Mouse (Mus musculus): ENCODE measurements around the gene Josd1.
A peak's percentile ranks its signal among the peaks of the same experiment; 100 is the strongest.

Josd1 gene

DNA sequence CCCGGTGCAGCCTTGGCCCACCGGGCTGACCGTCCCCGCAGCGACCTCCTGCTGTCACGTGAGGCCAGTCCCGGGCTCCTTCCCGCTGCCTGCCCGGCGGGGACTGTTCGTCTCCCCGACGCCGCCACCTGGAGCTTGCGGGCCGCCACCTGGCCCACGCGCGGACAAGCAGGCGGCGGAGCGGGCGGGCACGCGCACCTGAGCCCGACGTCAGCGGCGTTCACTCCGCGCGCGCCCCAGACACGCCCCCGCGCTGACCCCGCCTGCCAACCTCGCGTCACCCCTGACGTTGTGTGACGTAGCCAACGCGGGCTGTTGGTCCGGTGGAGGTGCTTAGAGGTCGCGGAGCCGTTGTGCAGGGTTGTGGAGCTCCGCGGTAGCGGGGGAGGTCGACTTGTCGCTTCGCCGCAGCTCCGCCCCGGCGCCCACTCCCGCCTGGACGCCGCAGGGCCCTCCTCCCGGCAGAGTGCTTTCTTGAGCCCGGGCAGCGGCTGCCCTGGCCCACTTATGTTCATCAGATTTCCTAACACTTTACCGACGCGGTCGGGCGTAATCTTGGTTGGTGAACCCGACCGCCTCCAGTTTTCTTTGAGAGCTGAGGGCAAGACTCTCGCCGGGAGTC is at the start of gene Josd1:
Josd1 (minus strand) TSS at position 274 of the 622 bp plus-strand sequence.
- peak; percentile 95 to 98 for DNase-seq

DNA sequence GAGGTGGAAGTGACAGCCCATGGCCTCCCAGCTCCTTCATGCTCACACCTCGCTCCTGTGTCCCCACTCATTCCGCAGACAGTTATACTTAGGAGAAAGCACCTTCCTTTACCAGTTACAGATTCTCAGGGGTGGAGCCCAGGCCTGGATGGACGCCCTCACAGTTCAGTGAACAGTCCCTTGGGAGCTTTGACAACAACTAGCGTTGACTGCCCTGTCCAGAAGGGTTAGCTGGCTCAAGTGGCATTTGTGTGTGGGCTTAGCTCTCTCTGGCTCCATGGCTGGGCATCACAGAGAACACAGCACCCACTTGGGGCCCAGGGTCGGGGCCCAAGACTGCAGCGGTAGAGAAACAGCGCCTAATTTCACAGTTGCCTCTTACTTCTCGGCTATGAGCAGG is 46.6 kb upstream of the Josd1 start:
- DNase-seq: no peak

DNA sequence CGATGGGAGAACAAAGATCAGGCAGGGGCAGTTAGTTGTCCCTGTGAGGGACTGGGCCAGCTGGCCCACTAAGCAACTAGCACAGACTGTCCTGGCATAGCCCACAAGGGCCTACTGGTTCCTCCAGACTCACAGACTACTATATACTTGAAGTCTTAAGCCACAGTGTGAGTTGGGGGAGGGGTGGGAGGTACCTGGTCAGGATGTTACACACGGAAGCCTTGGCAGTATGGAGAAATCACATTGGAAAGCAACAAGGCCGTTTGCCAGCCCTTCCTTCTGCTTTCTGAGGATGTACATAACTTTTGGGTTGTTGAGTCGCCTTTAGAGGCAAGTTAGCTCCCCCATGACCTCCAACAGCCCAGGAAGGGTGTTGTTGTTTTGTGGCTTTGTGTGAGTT is 45.9 kb upstream of the Josd1 start:
- DNase-seq: no peak

DNA sequence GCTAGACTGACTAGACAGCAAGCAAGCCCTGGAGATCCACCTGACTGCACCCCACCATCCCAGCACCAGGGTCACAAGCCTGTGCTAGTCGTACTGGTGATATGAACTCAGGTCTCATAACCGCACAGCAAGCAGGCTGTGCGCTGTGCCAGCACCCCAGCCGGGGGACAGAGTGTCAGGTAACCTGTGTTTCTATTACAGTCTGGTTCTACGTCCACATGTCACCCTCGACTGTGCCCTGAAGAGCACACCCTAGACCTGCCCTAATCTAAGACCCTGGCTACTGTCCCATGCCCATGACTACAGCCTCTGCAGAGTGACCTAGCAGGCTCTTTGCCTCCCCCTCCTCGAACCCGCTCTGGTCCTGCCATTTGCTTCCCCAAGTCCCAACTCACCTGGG is 45.5 kb upstream of the Josd1 start:
- no peak for DNase-seq

DNA sequence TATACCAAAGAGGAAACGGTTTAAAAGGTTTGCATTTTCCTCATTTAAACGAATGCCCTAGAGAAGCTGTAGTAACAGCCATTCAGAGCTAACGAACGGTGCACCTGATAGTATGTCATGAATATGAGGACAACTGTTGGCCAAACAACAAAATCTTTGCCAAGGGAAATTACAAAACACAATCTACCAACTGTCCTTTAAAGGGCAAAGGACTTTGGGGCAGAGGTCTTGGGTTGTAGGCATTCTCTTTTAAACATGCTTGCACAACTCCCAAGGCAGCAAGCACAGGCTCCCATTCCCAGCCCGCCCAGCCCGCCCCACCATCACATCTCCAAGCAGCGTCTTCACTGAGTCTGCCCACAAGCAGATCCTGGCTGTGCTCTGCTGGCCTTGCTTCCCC is 43.8 kb upstream of the Josd1 start:
- DNase-seq: no peak

DNA sequence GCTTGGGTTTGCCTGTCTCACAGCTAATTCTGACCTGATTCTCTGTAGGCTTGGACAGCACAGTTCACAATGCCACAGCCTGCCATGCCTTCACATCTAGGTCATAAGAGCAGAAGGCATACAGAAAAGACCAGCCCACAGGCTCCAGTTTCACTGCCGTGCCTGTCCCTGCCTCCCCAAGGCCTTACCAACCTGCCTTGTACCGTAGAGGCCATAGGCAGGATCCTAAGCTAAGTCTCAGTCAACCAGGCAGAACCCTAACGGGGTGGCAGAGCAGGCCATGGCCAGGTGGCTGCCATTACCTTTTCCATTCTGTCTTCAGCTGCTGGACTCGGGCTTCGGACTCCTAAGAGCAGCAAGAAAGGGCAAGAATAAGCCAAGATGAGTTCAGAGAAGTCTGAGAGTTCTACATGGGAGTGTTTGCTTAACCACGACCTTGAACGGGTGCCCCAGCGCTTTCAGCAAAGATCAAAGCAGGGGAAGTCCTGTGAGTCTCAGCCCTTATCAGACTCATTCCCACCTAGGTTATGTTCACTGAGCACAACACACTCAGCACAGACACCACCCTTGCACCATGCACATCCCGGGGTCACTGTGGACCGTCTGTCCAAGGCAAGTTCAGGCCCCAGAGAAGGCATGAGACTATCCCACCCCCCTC is 41.1 kb upstream of the Josd1 start:
- no peak for DNase-seq

DNA sequence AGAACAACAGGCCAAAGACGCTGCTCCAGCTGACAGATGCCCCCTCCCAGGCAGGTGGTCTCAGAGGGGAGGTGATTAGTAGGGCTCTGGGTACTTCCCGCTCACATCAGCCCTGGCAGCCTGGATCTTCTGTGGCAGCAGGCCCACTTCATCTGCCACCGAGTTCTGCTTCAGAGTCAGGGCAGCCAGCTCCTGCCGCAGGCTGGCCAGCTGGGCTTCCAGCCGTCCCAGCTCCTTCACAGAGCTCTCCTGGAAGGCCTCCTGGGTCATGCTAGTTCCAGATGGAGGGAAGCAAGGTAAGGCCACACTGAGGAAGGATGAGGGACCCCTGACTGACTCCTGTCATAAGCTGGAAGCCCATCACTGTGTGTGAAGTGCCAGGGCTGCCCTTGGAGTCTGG is 40.6 kb upstream of the Josd1 start:
- DNase-seq: no peak

DNA sequence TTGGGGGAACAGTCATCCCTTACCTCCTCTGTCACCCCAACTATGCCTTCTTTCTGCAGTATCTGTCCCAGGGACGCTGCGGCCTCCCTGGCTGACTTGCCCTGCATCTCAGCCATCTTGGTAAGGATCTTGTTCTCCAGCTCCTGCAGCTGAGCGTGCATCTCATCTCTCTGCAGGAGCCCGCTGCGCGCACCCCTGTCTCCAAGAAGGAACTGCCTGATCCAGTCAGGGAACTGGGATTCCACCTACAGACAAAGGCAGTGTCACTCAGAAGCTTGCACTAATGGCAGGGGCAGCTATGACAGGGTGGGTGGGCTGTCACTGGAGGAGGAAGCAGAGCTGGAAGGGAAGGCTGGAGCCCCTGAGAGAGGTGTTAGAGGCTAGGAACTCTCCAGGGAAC is 40.1 kb upstream of the Josd1 start:
- DNase-seq: no peak

DNA sequence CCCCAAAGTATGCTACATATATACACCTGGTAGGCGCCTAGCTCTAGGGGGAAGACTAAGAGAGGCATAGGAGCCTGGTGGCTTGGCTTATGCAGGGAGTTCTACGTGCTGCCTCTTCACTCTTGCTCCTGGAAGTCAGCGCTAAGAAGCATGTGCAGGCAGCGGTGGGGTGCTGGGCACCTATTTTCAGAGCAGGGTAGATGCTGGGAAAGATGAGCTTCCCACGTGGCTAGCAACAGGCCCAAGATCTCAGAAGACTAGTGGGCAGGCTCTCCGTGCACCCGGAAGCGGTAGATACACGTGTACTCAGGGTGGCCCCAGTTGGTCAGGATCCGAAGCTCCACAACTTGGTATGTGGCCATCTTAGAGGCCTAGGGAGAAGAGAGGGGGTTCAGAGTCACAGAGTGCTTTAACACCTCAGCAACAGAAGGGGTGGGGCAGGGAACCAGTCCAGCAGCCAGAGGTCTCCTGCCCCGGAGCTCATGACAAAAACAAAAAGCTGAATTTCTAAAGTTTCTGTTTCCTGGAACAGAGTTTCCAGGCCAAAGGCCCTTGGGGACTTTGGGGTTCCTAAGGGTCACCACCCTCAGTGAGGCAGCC is 37.6 kb upstream of the Josd1 start:
- no peak for DNase-seq

DNA sequence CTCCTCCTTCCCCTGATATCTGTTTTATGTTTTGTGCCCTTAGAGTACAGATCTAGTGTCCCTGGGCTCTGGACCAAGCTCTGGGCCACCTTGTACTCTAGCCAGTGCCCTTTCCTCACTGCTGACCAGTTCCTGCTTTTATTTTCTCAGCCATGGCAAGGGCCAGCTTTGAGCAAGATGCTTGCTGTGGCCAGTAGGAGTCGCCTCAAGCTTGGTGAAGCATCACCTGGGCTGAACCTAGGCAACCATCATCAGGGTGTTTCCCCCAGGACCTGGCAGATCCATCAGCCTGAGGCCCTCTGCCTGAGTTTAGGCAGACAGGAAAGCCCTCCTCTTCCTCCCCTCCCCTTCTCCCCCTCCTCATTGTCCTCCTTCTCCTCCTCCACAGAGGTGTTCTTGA is 35.7 kb upstream of the Josd1 start:
- DNase-seq: peak; percentile 26 to 49

DNA sequence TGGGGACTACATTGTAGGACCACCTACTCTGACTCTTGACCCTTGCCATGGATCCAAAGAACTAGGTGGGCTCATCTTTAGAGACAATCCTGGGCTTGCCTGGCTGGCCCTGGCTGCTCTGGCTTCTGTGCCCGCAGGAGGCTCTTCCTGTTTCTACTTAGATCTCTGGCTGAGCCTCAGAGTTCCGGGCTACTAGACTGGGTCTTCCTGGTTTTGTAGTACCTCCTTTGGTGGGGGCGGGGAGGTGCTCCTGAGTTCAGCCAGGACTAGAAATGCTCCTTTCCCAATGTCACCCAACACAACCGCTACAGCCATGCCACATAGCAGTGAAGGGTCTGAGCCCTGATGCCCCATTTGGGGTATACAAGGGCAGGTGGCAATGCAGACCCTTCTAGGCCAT is 33.1 kb upstream of the Josd1 start:
- no peak for DNase-seq

DNA sequence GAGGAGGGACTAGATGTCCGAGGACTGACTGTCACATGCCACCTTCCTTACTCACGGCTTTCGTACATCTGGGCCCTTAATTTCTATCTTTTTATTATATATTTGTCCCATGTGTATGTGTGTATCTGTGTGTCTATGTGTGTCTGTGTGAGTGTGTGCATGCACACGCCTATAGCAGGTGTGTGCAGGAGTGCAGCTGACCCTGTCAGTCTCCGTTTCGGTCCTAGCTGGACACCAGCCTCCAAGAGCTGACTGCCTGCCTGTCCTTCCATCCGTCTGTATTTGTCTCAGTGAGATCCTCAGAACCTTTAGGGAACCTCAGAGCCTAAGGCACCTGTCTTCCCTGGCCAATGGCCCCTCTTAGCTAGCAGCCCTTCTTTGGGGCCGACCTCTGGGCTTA is 32.5 kb upstream of the Josd1 start:
- DNase-seq: no peak

DNA sequence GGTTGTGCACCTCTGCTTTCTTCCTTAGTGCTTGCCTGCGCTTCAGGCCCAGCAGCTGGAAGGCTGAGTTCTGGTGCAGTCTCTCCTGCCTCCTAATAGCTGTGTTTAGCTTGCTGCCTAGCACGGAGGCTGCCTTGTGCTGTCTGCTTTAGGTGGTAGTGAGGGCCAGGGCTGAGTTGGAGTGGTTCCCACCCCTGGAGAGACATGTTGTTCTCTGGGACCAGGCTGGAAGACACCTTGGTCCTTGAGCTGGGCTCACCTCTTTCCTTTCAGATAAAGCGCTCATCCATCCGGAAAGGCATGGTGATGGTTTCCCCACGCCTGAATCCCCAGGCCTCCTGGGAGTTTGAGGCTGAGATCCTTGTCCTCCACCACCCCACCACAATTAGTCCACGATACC is 29.0 kb upstream of the Josd1 start:
- DNase-seq: no peak

DNA sequence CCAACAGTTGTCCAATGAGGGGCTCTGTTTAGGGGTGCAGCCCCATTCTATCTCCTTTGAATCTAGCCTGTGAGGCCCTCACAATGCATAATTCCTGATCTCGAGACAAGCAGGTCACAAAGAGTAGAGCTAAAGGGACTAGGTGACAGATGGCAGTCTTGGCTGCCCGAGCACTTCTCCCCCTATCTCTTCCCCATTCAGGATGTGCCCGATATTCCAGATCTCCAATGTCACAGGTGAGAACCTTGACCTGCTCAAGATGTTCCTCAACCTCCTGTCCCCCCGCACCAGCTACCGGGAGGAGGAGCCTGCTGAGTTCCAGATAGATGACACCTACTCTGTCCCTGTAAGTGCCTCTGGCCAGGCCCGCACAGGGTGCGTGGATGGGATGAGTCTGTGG is 27.9 kb upstream of the Josd1 start:
- DNase-seq: no peak

DNA sequence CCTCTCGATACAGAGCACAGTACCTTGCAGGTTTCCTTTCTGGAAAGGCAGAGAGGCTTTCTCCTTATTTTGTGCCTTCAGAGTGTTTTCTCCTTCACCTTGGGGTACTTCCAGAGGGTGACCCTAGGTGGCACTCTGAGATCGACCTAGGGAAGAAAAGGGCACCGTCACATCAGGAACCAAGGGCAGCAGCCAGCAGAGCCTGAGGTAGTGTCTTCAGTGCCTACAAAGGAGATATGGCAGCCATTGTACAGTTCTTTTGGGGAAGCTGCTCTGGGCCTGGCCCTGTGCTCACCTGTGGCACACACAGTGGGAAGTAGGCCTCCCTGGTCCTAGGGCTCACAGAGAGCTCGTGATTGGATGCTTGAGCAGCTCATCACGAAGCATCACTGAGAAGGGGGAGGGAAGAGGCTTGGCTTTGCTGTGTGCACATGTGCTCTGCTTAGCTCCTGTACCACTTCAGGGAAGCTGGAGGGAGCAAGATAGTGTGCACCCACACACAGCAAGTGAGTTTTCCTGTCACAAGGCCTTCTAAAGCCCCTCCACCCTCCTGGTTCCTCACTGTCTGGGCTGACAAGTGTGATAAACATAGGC is 20.6 kb upstream of the Josd1 start:
- DNase-seq: no peak

DNA sequence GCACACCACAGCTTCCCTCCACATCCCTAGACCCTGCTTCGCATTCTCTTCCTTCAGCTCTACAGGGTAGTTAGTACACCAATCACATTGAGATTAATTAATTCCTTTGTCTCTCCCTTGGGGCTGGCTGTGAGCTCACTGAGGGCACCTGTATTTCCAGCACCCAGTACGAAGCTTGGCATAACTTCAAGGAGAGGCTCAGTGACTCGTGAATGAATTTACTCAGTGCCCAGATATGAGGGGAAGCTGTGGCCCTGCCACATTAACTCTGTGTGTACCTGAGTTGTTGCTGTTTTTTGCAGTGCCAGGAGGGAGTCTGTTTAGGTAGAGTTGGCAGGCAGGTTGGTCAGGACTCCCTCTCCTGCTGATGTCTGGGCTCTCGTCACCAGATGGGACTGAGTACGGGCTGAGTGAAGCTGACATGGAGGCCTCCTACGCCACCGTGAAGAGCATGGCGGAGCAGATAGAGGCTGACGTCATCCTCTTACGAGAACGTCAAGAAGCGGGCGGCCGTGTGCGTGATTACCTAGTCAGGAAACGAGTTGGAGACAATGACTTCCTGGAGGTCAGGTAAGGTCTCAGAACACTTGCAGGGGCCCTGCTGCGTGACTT is 19.0 kb upstream of the Josd1 start:
- DNase-seq: no peak

DNA sequence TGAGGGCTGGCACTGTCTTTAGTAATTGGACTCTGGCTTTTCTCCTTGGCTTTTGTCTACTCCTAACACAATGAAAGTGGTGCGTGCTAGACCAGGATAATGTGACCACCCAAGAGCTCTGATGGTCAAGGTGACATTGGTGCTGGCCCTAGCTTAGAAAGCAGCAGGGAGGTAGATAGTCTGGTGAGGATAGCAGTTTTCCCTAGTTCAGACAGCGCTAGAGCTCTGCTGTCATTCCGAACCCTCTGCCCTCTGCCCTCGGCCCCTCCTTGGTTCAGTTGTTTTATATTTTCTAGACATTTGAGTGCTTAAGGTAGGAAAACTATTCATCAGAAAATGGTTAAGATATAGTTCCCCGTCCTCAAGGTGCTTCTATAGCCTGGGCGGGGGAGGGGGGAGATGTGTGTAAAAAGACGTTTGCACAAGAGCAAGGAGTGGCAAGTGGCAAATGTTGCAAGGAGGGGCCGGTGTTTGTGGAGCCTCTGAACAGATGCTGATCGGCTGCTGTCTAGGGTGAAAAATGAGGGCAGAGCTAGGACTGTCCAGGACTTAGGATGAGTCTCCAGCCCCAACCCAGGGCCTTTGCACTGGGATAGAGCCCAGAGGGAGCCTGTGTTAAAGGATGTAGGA is 10.0 kb upstream of the Josd1 start:
- no peak for DNase-seq

DNA sequence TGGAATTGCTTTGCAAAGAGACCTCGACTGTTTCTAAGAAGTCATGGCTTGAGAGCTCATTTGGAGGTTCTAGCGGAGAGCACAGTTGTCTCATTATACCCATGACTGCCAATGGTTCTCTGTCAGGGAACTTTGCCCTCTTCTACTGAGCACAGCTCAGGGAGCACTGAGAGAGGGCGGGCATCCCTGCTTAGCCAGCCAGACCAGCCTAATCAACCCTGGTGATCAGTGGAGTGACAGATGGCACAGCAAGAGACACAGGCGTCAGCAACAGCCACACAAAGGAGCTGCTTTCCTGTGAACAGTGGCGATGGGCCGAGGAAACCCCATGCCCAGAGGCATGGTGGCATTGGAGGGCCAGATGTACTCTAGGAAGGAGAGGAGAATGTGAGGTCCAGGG is 9.3 kb upstream of the Josd1 start:
- DNase-seq: no peak

DNA sequence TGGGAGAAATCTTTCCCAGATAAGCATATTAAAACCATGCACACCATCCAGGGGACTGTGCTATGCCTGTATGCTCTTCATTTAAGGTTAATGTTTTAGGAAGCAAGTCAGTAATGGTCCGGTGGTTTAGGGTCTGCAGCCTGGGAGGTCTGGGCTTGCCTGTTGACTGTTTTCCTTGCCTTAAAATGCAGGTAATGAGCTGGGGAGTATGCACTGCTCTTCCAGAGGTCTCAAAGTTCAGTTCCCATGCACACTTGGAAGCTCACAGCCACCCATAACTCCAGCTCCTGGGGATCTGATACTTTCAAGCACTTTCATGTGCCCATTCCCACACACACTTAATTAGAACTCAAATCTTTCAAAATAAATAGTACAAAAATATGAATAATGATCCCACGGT is 8.8 kb upstream of the Josd1 start:
- no peak for DNase-seq

DNA sequence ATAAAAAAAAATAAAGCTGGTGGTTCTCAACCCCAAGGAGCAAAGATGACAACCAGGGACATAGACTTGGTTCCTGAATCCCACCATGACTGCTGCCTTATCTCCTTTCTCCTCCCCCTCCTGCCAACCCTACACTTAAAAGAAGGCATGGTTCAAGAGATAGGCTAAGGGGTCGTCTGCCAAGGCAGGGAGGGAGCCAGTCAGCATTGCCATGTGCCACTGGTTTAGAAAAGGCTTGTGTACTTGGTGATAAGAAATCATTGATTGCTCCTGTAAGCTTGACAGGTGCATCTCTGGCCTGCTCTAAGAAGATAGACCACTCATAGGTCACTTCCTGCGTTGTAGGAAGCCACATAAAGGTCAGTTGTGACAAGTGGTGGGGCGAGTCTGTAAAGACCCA is 7.8 kb upstream of the Josd1 start:
- no peak for DNase-seq

DNA sequence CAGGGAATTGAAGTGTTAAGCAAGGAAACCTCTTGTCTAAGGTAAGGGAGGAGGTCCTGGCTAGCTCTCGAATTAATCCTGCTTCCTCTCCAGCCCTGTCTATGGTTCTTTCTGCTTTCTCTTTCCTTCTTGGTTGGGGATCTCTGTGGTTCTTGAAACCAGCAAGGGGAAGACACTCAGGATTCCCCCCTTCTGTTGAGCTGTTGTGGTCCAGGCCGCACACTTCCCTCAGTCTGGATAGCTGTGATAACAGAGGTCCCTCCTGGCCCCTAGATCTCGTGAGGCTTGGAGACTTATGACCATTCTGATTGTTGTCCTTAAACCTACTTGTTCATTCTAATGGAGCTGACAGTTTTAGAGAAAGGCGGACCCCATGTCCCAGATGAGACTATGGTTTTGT is 6.8 kb upstream of the Josd1 start:
- no peak for DNase-seq

DNA sequence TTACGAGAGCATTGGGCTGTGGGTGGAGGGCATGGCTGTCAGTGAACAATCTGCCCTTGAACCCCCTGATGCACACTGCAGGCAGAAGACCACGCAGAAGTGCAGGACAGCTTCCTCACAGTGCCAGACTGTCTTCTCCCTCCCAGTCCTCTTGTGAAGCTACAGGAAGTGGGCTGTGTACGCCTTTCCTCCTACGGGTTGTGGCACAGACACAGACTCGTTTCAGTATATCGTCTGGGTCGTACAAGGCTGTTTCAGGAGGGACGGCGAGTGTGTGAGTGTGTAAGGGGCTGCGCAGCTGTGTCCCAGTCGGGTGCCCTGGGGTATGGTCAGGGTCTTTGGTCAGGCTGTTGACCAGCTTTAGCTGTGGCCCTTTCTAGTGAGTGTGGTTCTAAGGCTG is 6.0 kb upstream of the Josd1 start:
- peak in 1 of 2 experiments; percentile 22 for DNase-seq

DNA sequence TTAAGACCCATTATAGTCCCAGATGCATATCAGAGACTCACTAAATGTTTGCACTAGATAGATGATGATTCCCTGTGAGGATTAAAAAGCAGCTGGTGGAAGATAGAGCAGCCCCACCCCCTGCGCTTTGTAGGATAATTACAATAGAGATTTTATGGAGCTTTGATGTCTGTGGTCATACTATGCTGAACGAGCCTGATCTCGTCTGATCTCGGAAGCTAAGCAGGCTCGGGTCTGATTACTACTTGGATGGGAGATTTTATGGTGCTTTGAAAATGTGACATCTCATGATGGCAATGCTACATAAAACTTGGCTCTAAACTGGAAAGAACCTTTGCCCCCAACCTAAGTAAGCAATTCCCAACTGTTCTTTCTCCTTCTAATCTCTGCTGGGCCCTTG is 4.6 kb upstream of the Josd1 start:
- no peak for DNase-seq
